Mouse (Mus musculus) spleen, adult 12 weeks (tissue): ENCODE data around the gene Klhl26.

Experiments used
- DNase-seq: peaks from one replicate; pipeline ENCODE4 v3.0.0; 2022; ENCODE audit warnings: low spot score

Klhl26 gene

DNA sequence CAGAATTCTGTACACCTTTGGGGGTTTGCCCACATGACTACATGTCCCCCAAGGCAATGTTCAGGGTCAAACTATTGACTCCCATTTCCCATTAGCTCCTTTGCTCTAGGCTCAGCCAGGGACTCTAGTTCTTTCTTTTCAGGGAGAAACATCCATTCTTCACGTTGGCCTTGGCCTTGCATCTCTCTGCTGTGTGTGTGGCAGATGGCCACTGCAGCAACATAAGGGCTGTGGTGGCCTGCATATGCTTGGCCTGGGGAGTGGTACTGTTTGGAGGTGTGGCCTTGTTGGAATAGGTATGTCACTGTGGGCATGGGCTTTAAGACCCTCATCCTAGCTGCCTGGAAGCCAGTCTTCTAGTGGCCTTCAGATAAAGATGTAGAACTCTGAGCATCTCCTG, 30.8 kb downstream of the Klhl26 start:
- DNase-seq = no peak

GRCm38 (mm10) chr8:70443326-70443725, 33.4 kb downstream of the Klhl26 start:
- DNase-seq = peak; percentile 73

DNA sequence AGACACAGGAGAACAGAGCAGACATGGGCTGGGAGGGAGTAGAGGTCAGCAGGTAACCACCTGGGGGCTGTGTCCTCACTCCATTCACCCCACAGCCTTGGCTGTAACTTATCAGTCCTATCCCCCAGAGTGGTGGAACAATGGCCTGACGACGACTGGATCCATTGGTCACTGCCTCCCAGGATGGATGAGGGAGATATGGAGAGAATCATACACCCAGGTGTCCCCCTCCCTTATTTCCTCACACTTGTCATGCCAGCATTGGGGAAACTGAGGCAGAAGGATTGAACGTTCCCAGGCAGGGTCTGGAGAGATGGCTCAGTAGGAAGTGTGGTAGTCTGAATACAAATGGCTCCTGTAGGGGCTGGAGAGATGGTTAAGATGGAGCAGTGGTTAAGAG, 35.2 kb downstream of the Klhl26 start:
- DNase-seq = no peak

DNA sequence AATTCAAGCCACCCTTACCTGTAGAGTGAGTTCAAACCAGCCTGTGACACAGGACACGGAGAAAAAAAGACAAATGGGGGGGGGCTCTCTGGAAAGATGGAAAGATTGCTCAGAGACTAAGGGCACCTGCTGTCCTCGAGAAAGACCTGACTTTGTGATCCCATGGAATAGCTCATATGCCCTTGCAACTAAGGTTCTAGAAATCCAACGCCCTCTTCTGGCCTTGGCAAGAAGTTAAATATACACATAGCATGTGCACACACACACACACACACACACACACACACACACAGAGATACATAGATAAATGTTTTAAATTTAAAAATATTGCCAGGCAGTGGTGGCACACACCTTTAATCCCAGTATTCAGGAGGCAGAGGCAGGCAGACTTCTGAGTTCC, 36.5 kb downstream of the Klhl26 start:
- DNase-seq = no peak

- no peak for DNase-seq
These were observed 37.0 kb downstream of the Klhl26 start for GRCm38 (mm10) chr8:70439848-70440179.

DNA sequence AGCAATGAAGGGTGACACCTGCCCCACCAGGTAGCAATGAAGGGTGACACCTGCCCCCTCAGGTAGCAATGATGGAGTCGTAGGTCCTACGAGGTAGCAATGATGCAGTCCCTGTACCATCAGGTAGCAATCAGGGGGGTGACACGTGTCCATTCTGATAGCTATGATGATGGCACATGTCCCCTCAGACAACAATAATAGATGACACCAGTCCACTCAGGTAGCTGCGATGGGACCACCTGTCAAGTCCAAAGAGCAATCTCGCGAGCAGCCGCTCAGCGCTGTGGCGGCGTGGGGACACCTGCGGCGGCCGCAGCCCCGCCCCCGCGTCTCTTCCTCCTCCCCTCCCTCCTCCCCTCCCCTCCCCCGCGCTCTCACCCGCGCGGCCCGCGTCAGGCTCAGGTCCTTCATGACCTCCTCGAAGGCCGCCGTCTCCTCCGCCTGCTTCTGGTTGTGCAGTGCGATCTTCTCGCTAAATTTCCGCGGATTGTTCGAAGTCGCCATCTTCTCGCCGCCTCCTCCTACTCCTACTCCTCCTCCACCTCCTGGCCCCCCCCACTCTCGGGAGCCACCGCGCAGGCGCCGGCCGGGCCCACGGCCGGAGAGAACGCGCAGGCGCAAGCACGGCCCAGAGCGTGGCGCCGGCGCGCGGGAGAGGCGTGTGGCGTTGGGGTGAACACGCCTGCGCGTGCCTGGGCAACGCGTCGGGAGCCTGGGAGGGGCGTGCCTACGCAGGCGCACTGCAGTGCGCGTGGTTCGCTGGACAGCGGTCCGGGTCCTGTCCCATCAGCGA, 37.5 kb downstream of the Klhl26 start, which contains the start of gene Crtc1:
Gene Crtc1, minus strand, starts transcription at position 525 of the 793 bp plus-strand sequence.
- peak; percentile 93 for DNase-seq

DNA sequence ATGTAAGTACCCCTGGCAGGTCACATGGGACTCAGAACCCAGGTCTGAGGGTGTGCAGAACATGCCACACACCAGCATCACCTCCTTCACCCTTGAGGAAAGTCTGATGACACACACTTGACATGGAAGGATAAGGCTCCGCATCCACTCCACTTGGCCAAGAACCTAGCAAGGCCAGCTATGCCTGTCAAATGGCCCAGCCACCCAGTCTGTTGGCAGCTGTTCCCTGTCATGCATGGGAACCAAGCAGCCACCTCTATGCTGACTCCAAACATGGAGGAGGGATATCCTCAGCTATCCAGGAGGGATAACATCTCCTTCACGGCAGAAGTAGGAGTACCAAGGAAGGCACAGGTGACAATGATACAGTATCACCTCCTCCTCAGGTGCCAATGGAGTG, 38.3 kb downstream of the Klhl26 start:
- DNase-seq = no peak

DNA sequence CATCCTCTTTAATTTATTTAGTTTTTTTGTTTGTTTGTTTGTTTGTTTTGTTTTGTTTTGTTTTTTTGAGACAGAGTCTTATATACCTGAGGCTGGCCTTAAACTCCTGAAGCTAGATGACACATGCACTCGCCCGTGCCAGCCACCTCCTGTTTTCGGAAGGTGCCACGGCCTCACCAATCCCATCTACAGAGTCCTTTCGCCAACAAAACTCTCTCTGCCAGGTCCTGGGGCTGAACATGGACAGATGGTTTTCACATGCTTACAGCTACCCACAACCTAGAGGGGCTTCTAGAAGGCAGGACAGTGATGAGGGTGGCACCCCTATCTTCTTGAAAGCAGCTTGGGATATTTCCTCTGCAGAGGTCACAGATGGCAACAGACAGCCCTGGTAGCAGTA, 41.6 kb downstream of the Klhl26 start:
- no peak for DNase-seq

DNA sequence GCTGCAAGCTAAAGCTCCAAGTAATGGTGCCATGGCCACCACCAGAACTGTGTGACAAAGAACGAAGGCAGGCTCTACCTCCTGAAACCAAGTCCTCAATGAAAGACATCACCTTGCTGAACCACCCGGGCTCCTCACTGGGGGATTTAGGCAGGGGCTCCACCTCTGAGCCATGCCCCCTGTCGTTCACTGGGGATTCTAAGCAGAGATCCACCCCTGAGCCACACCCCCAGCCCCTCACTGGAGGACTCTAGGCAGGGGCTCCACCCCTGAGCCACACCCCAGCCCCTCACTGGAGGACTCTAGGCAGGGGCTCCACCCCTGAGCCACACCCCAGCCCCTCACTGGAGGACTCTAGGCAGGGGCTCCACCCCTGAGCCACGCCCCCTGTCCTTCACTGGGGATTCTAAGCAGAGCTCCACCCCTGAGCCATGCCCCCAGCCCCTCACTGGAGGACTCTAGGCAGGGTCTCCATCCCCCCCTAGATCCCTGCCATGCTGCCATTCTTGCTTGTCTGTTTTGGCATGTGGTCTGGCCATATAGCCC, 43.7 kb downstream of the Klhl26 start:
- DNase-seq = no peak

DNA sequence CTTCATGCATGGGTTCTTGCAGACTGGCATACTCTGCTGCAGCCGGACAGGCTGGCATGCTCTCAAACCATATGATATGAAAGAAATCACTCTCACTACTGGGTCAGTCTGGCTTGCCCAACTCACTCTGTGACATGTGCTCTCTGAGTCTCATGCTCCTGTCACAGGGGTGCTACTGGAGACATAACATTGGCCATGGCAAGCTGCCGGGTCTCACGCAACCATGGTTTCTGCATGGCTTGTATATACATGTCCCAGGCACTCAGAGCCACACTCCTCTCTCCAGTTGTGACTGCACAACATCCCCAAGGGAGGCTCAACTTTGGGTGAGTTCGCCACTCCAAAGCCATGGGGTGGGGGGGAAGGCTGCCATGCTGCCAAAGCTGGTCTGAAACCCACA, 45.6 kb downstream of the Klhl26 start:
- no peak for DNase-seq

GRCm38 (mm10) chr8:70426300-70426907, 50.4 kb downstream of the Klhl26 start:
- DNase-seq = no peak

DNA sequence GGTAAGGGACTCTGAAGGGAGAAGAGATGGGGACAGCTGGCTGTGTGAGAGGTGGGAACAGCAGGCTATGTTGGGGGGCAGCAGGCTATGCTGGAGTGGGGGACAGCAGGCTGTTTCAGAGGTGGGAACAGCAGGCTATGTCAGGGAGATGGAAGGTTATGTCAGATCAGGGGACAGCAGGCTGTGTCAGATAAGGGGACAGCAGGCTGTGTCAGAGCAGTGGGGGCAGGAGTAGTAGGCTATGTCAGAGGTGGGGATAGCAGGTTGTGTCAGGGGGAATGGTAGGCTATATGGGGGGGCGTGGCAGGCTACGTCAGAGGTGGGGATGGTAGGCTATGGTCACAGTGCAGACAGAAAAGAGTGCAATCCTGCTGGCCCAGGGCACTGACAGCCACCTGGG, 54.0 kb downstream of the Klhl26 start:
- no peak for DNase-seq

DNA sequence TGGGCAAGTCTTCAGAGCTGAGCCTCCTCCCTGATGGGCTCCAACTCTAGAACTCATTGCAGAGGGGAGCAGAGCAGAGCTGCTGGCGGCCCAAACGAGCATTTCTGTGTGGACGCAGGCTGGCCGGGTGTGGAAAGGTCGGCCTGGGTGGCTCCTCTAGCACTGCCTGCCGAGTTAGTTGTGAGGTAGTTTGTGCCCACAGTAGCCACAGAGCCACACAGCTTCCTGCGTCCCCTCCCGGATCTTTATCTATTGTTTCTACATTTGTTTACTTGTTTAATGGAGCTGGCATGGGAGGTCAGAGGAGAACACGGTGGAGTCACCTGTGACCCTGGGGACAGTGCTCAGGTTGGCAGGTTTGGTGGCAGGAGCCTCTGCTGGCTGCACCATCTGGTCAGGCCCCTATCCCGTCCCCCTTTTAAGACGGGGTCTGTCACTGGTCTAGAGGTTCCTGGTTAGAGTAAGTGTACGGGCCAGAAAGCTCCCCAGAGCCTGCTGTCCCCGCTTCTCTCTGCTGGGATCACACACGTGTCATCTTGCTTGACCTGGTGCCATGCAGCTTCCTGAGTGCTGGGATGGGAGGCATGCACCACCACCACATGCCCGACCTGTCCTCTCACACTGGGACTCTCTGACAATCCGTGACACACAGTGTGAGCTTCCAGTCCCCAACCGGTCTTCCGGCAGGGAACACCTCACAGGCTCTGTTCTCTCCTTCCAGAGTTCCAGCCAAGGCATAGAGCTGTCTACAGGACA, 55.2 kb downstream of the Klhl26 start:
- no peak for DNase-seq

DNA sequence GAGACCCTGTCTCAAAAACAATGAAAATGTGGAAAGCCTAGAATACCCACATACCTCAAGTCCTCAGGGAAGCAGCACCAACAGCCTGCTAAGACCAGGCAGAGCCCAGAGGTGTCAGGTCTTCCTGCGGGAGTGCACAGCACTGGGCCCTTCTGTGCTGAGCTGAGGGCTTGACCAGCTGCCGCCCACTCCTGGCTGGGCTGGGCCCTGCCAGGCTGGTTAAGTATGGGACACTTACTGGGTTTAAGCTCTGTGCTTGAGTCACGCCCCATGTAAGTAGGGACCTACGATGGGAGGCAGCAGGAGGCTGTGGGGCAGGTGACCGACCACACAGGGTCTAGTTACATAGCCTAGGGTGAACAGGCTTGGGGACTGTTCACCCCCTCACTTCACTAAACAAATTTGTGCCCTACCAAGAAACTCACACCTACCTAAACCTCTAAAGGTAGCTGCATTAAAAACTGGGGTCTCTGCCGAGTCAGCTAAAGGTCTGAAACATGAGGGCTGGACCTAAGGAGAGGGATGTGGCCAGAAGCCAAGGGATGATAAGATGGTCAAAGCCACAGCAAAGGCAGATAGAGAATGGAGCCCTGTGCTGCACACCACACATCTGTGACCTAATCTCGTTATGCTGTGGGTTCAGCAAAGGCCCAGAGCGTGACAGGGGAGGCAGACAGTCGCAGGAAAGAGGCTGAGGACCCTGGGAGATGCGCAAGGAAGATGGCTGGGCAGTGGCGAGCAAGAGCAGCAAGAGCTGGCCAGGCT, 56.7 kb downstream of the Klhl26 start:
- no peak for DNase-seq

DNA sequence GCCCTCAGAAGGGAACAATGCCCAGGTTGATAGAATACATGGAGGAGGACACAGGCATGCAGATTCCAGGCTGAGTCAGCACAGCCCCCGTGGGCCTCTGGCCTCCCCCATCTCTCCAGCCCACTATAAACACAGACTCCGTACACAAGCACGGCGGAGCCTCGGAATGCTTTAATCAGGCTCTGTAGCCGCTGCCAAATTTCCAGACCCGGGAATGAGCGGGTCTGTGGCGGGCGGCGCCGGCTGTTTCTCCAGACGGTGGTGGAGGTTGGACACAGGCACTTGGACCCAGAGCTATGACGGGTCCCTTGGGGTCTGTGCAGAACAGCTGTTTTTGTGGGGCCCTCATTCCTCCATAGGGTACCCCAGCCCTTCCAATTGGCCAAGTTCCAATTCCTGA, 57.8 kb downstream of the Klhl26 start:
- no peak for DNase-seq

GRCm38 (mm10) chr8:70417914-70418313, 58.9 kb downstream of the Klhl26 start:
- no peak for DNase-seq

GRCm38 (mm10) chr8:70416941-70417340, 59.8 kb downstream of the Klhl26 start:
- DNase-seq = no peak

DNA sequence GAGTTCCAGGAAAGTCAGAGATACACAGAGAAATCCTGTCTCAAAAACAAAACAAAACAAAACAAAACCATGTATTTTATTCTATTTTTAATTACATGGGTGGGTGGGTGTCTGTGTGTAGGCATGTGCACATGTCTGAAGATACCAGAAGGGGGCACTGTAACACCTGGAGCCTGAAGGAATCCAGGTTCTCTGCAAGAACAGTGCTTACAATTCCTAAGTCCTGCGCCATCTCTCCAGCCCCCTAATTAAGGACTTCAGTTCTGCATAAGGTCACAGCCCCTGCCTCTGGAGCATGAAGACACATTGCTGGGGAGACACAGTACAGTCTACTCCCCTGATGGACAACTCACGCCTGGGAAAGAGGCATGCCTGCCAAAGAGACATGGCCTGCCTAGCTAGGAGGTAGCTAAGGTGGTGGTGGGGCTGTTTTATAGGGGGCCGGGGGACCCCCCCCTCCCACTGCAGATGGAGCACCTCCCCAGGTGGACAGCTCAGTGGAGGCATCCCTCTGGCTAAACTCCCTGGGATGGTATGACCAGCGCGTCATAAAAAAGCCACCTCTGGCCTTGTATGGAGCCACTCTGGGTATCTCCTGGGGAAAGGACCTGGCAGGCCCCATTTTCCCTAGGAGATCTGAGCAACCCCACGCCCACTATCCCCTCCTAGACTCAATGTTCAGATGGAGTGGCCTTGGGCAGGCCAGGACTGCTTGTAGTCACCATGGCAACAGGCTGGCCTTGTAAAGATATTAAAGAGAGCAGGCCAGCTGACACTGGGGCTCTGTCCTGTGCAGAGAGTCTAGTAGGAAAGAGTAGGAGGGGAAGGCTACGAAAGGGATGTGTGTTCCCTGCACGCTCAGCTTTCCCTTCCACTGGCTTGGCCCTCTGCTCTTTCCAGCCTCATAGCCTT, 61.0 kb downstream of the Klhl26 start:
- DNase-seq = peak; percentile 33

DNA sequence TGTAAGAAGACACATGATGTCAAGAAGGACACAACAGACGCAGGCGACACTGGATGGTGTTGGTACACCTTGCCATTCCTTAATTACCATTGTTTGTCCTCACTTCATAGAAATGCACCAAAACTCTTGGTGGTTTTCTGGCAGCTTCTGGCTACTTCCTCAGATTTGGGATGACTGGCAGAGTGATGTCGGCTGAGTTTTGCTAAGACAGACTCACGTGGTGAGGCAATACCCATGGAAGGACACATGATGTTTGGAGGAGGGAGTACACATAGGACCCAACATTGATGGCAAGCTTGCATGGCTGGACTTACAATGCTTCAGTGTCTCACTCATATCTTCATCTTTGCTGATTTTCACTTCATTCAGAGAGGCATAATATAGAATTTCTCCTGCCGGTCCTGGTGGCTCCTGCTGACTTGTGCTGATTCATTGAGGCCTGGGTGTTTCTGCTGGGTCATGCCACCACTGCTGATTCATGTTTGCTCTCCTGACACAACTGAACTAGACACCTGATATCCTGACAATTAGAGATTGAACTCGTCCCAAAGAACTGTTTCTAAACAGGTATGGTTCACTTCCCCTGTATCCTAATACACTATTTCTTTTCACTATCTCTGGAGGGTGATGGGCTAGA, 62.3 kb downstream of the Klhl26 start:
- no peak for DNase-seq

GRCm38 (mm10) chr8:70410281-70410680, 66.5 kb downstream of the Klhl26 start:
- no peak for DNase-seq

DNA sequence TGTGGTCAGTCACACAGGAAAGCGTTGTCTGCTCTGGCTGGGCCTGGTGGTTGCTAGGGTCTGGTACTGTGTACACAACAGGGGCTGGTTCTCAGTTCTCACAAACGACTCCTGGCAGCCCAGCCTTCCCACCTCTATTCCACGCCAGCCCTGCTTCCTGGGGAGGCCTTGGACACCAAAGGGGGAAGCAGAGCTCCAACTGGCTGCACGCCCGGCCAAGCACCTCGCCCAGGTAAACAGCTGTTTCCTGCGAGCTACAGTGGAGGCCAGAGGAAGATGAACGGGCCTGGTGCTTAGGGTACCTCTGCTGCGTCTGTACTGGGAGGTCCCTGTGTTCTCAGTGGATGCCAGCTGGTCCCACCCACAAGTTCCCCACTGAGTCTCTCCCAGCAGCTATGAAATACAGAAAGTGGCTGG, 67.3 kb downstream of the Klhl26 start:
- DNase-seq = no peak
